32 mouse cellular contexts compared by ENCODE assay signal in the genomic region with DNA sequence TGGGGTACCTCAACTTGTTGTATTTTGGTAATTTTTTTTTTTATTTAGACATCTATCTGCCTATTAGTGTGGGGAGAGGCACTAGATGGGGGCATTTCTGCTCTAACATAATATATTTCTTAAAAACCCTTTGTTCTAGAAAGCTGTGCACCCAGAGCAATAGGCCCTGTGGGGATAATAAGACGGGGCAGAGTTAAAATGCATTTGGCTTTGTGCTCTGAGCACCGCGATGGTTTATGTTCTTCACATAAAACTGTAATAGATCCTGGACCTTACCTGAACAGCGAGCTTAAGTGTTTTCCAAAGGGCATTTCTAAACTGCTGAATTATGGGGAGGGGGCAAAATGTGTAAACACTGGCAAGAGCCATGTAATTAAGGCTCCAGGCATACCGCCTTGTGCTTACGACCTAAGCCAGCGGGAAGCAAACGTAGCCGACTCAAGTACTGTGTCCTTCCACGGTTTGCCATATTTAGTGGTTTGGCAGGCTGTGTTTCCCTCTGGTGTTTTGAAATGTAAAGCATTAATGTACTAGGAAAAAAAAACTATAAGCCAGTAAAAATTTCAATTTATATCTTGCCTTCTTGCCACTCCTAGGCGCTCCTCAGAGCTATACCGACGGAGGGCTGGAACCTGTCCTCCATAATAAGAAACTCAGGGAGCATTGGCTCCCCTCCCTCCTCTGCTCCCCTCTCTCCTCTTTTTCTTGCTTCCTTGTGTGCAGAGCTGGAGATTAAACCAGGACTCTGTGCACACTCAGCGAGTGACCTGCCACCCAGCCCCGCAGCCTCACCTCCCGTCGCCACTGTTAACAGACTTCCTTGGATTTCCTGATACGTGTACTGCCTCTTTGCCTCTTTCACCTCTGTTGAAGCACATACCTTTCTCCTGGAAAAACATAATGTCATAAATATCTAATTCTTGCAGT. TPM values are rescaled to one million over a fixed set of nuclear protein-coding genes. Genes with fewer than 3 reads are reported as not detected.
A peak's percentile ranks its signal among the peaks of the same experiment; 100 is the strongest.
DNase-seq lines count a peak whose midpoint lies in the region; ATAC-seq and TF ChIP-seq lines count a peak whose summit lies in the region.
"Had no signal": no experiment of that assay in that cellular context is flagged by ENCODE, and none has a peak within 500 bp of the region (broad histone marks: within the 10 kb centered on the region; RNA-seq: fewer than 3 reads in every experiment).

No protein-coding gene starts in this region.

- H3K27me3 ChIP-seq in limb, embryonic 14.5 days (ENCODE audit: control insufficient read depth, insufficient read depth, low read length): no peaks in the 10 kb centered on the region
- H3K27me3 ChIP-seq in stomach, embryonic 15.5 days (replicated peaks): no peaks in the 10 kb centered on the region
- H3K27me3 ChIP-seq: embryonic facial prominence, embryonic 15.5 days; heart, embryonic 12.5 days; liver, embryonic 15.5 days had no signal

- no peak for TF ChIP-seq CTCF in brain, embryonic 14.5 days (IDR thresholded peaks at IDR 0.05; ENCODE audit: borderline replicate concordance, extremely low read depth, insufficient read depth, insufficient read length)

- no peak overlapping the region for H3K9ac ChIP-seq in limb, embryonic 14.5 days (ENCODE audit: low read depth, low read length, severe bottlenecking)
- no peak overlapping the region for H3K9ac ChIP-seq in stomach, embryonic 15.5 days
- H3K9ac ChIP-seq: embryonic facial prominence, embryonic 15.5 days; heart, embryonic 12.5 days; liver, embryonic 15.5 days; lung, embryonic 14.5 days had no signal

- no peak overlapping the region for H3K4me3 ChIP-seq in limb, embryonic 14.5 days (replicated peaks; ENCODE audit: low read length)
- H3K4me3 ChIP-seq in stomach, embryonic 15.5 days (replicated peaks): no peak overlapping the region
- H3K4me3 ChIP-seq: embryonic facial prominence, embryonic 15.5 days; gastrocnemius, adult 2 months; heart, adult 2 months; heart, embryonic 12.5 days; liver, embryonic 15.5 days had no signal

- no peaks in the 10 kb centered on the region for H3K36me3 ChIP-seq in limb, embryonic 14.5 days (ENCODE audit: control insufficient read depth, insufficient read depth, low read length)
- H3K36me3 ChIP-seq in stomach, embryonic 15.5 days: no peaks in the 10 kb centered on the region

- peak overlapping the region; percentile 27 for H3K27ac ChIP-seq in limb, embryonic 14.5 days (replicated peaks; ENCODE audit: low read depth, low read length)
- no peak overlapping the region for H3K27ac ChIP-seq in stomach, embryonic 15.5 days
- H3K27ac ChIP-seq: embryonic facial prominence, embryonic 15.5 days; gastrocnemius, adult 2 months; heart, adult 2 months; liver, embryonic 15.5 days had no signal

- peak; percentile 53 for ATAC-seq in limb, embryonic 14.5 days (ENCODE audit: low FRiP score, low read depth)
- peak; percentile 63; the same call in 1 of the 2 replicates for ATAC-seq in stomach, embryonic 15.5 days (ENCODE audit: insufficient read depth, low FRiP score, low read depth)
- ATAC-seq: forebrain, embryonic 14.5 days; hindbrain, embryonic 16.5 days had no signal

- no peaks in the 10 kb centered on the region for H3K9me3 ChIP-seq in limb, embryonic 14.5 days (ENCODE audit: control insufficient read depth, low read length)
- H3K9me3 ChIP-seq in stomach, embryonic 15.5 days: no peaks in the 10 kb centered on the region
- H3K9me3 ChIP-seq: embryonic facial prominence, embryonic 15.5 days; heart, embryonic 12.5 days; liver, embryonic 15.5 days had no signal

- DNase-seq in brain, embryonic 14.5 days (ENCODE audit: low read depth): peak; percentile 37
- peak; percentile 20 for DNase-seq in forelimb bud, embryonic 11.5 days (ENCODE audit: low read depth, low spot score)
- peak; percentile 13 for DNase-seq in limb, embryonic 14.5 days (ENCODE audit: low spot score)
- no peak for DNase-seq in layer of hippocampus, adult 18-20 months (ENCODE audit: low spot score in 2 of 2)
- no peak for DNase-seq in cerebellum, adult 8-10 months
- DNase-seq in adrenal gland, adult 18-20 months (ENCODE audit: low spot score in 2 of 2): no peak
- DNase-seq: adrenal gland, adult 2 months; adrenal gland, postnatal 36 days; B cell, adult 2 months; cerebellum, adult 9-11 months; gastrocnemius, adult 2 months; heart, adult 2 months; kidney, adult 18-20 months; kidney, postnatal 36 days; lung, embryonic 14.5 days; lung, postnatal 14 days; midbrain, embryonic 14.5 days; right cerebral cortex, postnatal 4 days; thymus, postnatal 25 days had no signal

- no peak for TF ChIP-seq POLR2A in brain, embryonic 14.5 days (IDR thresholded peaks at IDR 0.05; ENCODE audit: borderline replicate concordance, extremely low read depth, insufficient read depth, insufficient read length, poor library complexity, severe bottlenecking)
- TF ChIP-seq POLR2A in limb, embryonic 14.5 days (IDR thresholded peaks at IDR 0.05; ENCODE audit: borderline replicate concordance, extremely low read depth, insufficient read depth, insufficient read length): no peak

- 24% methylated on average over 18 of the region's 18 CpGs for WGBS in limb, embryonic 14.5 days
- WGBS in stomach, embryonic 15.5 days: 69% methylated on average over 18 of the region's 18 CpGs

- H3K4me1 ChIP-seq in limb, embryonic 14.5 days (ENCODE audit: control insufficient read depth, insufficient read depth, low read length): no peaks in the 10 kb centered on the region
- no peaks in the 10 kb centered on the region for H3K4me1 ChIP-seq in stomach, embryonic 15.5 days
- H3K4me1 ChIP-seq: embryonic facial prominence, embryonic 15.5 days; heart, embryonic 12.5 days; liver, embryonic 15.5 days had no signal

- H3K4me2 ChIP-seq in limb, embryonic 14.5 days (replicated peaks; ENCODE audit: low read depth, low read length, severe bottlenecking): peak overlapping the region; percentile 32
- no peak overlapping the region for H3K4me2 ChIP-seq in stomach, embryonic 15.5 days
- H3K4me2 ChIP-seq: embryonic facial prominence, embryonic 15.5 days; heart, embryonic 12.5 days; liver, embryonic 15.5 days; lung, embryonic 14.5 days had no signal

RNA-seq across cellular contexts. Expression of a gene that starts 23.0 kb away (rescaled TPM):
- polyA plus RNA-seq in brain, embryonic 14.5 days (2012; rRNA removed): 3.2 and 4.6 TPM in 2 replicates
- polyA plus RNA-seq in limb, embryonic 14.5 days (2012; rRNA removed): 5.9 and 6.8 TPM in 2 replicates
- polyA plus RNA-seq in limb, embryonic 14.5 days (2014; fragmentation: Nextera tagmentation; extraction: Ambion mirVana): 6.8 and 8.4 TPM in 2 replicates
- polyA plus RNA-seq in stomach, embryonic 15.5 days (2015; fragmentation: Nextera tagmentation; extraction: Ambion mirVana): 7.8 and 9.7 TPM in 2 replicates
- total RNA-seq in layer of hippocampus, adult 18-20 months (2021): under 1 TPM; 0.27 to 0.33 TPM
- total RNA-seq in adrenal gland, adult 18-20 months (2021): under 1 TPM; 0.27 to 0.29 TPM

RNA-seq across cellular contexts. Expression of a gene that starts 27.9 kb away (rescaled TPM):
- 26.1 and 47.4 TPM in 2 replicates for polyA plus RNA-seq in brain, embryonic 14.5 days (2012; rRNA removed)
- polyA plus RNA-seq in limb, embryonic 14.5 days (2012; rRNA removed): 4.7 and 6.2 TPM in 2 replicates
- polyA plus RNA-seq in limb, embryonic 14.5 days (2014; fragmentation: Nextera tagmentation; extraction: Ambion mirVana): 1.7 and 2.0 TPM in 2 replicates
- polyA plus RNA-seq in stomach, embryonic 15.5 days (2015; fragmentation: Nextera tagmentation; extraction: Ambion mirVana): 0.28 and 0.80 TPM in 2 replicates
- total RNA-seq in layer of hippocampus, adult 18-20 months (2021): 10 to 100 TPM; 22.4 to 23.9 TPM
- total RNA-seq in adrenal gland, adult 18-20 months (2021): not detected
- total RNA-seq: adrenal gland, adult 2 months; adrenal gland, postnatal 36 days; common myeloid progenitor, adult 5-6 weeks; gastrocnemius, adult 2 months; gastrocnemius, postnatal 4 days; heart, adult 2 months; hematopoietic stem cell, adult 5-6 weeks; liver, adult 2 months; monocyte, adult 5-6 weeks had no signal
- polyA plus RNA-seq: heart, adult 2 months; heart, embryonic 12.5 days; heart, postnatal 0 days; liver, adult 2 months; spleen, adult 2 months had no signal

RNA-seq across cellular contexts. Expression of a gene that starts 51.5 kb away (rescaled TPM):
- 44.7 and 55.4 TPM in 2 replicates for polyA plus RNA-seq in brain, embryonic 14.5 days (2012; rRNA removed)
- 59.8 and 71.9 TPM in 2 replicates for polyA plus RNA-seq in limb, embryonic 14.5 days (2012; rRNA removed)
- polyA plus RNA-seq in limb, embryonic 14.5 days (2014; fragmentation: Nextera tagmentation; extraction: Ambion mirVana): 37.6 and 42.8 TPM in 2 replicates
- polyA plus RNA-seq in stomach, embryonic 15.5 days (2015; fragmentation: Nextera tagmentation; extraction: Ambion mirVana): 32.9 and 36.4 TPM in 2 replicates
- 10 to 100 TPM; 81.6 to 81.7 TPM for total RNA-seq in layer of hippocampus, adult 18-20 months (2021)
- total RNA-seq in adrenal gland, adult 18-20 months (2021): 10 to 100 TPM; 63.5 to 79.3 TPM

Comparison
In these comparisons a context has a peak if more than half of its experiments do, and no peak if none do; other contexts are left out.
1. DNase-seq: peak in brain, embryonic 14.5 days (single experiment), forelimb bud, embryonic 11.5 days (single experiment) and limb, embryonic 14.5 days (single experiment); none in layer of hippocampus, adult 18-20 months (0 of 2), cerebellum, adult 8-10 months (single experiment) and adrenal gland, adult 18-20 months (0 of 2).